Mouse (Mus musculus) forelimb bud, embryonic 11.5 days (tissue): Measurements from ENCODE around the gene Rapgefl1.
A peak's percentile ranks its signal among the peaks of the same experiment; 100 is the strongest.

Experiments used
- DNase-seq: peaks from one replicate; pipeline ENCODE4 v3.0.0-alpha.2; 2012; ENCODE audit warnings: low read depth, low spot score

Rapgefl1 gene

DNA sequence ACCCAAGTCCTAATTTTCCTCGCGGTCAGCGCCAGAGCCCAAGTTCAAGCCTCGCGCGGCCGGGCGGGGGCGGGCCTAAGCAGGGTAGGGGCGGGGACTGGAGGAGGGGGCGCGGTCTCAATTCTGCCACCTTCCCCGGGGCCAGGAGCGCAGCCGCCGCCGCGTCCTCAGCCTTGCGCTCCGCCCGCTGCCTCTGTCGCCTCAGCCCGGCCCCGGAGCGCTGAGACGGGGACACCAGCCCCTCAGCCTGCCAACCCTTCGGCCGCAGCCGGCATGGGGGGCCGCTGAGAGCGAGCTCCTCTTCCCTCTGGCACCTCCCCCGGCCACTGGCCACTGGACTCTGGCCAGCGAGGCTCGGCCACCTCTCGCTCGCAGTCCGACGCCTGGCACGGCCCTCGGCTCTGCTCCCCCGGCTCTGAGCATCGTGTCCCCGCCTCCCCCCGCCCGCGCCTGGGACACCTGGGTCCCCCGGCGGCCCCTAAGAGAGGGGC lies at the start of gene Rapgefl1:
Gene Rapgefl1 (plus strand): TSS at position 135 of the 491 bp plus-strand sequence.
- peak; percentile 66 for DNase-seq

DNA sequence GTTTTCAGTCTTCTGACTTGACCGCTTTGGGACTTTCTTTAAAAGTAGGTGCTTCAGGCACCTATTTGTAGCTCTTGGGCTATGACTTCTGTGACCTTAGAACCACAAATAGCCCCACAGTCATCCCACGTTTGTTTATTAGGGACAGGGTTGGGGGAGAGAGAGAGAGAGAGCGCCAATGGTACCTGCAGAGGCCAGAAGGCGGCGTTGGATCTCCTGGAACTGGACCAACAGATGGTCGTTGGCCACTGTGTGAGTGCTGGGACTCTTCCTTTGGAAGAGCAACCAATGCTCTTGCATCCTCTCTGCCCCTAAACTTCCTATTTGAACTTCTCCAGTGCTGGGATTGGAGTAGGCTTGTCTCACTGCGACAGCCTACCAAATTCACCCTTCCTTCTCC lies 49.4 kb upstream of the Rapgefl1 start:
- no peak for DNase-seq

DNA sequence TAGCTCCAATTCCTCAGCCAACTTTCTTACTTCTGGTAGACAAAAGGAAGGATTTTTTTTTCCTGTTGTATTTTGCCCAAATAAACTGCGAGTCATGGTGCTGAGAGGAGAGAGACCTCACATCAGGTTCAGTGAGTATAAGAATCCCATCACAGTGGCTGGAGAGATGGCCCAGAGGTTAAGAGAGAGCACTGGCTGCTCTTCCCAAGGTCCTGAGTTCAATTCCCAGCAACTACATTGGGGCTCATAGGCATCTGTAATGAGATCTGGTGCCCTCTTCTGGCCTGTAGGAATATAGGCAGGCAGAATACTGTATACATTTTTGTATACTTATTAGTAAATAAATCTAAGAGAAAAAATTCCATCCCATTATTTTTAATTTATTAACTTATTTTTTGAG lies 48.9 kb upstream of the Rapgefl1 start:
- DNase-seq: no peak

DNA sequence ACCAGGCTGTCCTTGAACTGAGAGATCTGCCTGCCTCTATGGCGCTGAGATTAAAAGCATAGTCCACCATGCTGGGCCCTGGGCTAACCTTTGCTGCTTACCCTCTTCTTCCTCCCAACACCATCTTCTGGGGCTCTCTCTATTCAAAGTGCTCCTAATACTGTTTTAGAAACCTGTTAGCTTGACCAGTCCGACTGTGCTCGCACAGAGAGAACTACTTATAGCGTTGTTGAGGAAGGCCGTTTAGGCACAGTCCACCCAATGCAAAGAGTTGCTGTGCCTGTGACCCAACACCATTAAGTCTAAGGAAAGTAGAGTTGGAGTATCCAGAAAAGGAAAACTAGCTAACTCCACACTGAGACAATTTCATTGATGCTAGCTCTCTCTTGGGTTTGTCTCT lies 48.4 kb upstream of the Rapgefl1 start:
- no peak for DNase-seq

DNA sequence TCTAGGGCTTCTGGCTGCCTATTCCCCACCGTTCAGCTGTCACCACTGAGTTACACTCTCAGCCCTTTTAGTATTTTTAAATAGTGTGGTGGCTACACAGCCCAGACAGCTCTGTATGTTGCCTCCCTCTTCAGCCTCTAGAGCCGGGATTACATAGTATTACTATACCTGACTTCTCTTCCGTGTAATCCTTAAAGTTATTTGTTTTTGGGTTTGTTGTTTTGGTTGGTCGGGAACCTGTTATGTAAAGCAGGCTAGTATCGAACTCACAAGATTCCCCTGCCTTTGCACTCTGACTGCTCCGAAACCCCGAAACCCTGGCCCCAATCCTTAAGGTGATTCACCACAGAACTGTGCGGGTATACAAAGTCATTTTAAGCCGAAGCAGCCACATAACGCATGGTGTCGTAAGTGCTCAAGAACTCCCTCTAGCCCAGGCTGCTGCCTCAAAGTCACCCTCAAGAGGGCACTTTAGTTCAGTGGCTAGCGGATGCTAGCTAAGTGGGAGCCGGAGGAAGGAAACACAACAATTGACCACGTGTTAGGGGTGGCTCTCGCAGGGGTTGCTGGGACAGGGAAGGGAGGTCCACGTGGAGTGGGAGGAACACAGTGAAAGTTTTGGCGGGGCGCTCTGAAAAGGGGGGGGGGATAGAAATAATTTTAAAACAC lies 47.9 kb upstream of the Rapgefl1 start:
- DNase-seq: peak; percentile 93

DNA sequence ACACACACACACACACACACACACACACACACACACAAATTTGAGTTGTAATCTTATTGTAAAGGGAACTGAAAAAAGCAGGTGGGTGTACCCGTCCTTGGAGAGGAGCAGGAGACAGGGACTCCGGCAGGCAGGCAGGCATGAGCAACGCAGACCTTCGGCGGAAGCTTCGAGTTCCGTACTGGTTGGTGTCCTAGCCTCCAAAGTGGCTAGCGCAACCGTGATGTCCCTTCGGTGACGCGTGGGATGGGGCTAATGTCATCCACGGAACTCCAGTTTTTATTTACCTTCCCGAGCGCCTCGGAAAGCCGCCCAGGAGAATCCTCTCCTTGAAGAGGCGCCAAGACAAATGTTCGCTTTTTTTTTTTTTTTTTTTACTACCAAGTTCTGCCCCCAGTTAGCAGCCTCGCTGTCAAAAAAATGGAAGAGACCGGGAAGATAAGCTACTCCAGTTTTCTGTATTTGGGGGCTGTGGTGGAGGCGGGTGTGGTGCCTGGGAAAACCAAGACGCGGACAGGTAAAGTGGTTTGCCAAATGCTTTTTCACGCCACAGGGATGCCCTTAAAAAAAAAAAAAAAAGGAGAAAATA lies 47.3 kb upstream of the Rapgefl1 start:
- no peak for DNase-seq

DNA sequence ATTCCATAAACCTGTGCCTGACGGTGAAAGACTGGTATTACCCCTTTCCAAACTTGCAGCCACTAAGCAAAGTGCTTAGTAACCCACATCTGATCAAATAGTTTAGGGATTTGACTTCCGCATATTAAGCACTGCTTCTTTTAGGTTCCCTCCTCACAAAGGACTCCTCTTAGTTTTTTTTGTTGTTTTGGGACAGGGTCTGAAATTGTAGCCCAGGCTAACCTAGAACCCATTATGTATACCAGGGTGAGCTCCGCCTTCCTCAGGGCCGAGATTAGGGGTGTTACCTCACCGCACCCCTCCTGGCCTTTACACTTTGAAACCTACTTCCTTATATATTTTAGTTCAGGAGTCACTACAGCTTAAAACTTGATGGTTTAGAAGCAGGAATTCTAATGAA lies 46.8 kb upstream of the Rapgefl1 start:
- DNase-seq: no peak

DNA sequence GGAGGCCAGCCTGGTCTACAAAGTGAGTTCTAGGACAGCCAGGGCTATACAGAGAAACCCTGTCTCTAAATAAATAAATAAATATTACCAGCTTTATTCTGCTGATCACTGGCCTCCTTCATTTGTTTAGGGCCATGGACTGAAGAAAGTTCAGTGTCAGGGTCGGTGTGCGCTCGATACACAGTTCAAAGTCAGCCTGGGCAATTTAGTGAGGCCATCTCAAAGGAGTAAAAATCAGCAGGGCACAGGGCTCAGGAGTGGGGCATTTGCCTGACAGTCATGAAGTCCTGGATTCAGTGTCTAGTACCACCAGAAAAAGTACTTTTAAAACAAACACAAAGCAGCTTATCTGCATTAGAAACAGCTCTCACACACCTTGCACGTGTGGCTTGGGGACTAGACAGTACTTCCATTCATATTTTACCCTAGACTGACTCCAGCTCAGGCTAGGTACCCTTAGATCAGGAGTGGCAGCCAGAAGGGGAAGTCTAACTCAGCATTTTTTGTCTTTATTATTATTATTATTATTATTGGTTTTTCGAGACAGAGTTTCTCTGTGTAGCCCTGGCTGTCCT lies 45.9 kb upstream of the Rapgefl1 start:
- no peak for DNase-seq

DNA sequence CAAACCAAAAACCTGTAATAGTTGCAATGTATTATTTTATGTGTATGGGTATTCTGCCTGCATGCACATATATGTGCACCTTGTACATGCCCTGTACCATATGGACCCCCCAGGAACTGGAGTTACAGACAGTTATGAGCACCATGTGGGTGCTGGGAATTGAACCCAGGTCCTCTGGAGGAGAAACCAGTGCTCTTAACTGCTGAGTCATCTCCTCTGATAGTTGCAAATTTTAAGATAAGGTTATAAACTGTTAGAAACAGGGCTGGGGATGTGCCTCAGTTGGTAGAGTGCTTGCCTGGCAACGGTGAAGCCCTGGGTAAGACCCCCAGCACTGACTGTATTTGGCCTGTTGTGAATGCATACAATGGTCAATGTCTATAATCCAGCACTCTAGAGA lies 45.1 kb upstream of the Rapgefl1 start:
- DNase-seq: no peak

DNA sequence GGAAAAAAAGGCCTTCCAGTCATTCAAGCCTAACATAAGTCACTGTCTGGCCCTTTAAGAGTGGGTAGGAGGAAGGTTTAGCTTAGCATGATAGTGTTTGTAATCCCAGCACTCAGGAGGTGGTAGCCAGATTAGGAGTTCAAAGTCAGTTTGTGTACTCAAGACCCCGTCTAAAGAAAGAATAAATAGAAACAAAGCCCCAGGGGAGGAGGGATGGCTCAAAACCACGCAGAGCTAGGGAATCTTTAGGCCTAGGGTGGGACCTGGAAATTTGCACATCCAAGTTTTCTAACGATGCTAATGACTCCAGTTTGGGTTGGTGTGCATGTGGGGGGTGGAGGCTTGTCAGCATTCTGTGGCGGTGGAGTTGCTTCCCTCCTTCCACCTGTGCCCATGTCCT lies 44.5 kb upstream of the Rapgefl1 start:
- DNase-seq: no peak

DNA sequence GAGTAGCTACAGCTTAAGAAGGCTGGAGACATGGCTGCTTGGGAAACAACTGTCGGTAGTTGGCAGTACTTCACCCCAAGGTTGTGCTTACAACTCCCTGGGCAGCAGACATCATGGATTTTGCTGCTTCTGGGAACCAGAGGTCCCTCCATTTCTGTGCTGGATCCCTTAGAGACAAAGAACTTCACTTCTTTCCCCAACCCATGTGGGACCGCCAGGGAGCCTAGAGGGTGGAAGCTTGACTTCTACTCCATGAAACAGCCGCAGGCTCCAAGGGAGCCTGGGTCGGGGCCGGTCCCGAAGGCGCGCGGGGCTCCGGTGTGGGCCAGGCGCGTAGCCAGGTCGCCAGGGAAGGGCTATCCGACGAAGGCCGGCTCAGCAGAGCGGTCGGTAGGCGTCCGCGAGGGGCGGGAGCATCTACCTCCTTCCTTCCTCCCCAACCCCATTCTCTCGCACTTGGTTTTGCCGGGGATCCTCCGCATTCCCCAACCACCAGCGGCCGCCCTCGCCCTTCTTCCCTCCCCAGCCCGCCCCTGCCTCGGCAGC lies 42.0 kb upstream of the Rapgefl1 start:
- DNase-seq: peak; percentile 61

DNA sequence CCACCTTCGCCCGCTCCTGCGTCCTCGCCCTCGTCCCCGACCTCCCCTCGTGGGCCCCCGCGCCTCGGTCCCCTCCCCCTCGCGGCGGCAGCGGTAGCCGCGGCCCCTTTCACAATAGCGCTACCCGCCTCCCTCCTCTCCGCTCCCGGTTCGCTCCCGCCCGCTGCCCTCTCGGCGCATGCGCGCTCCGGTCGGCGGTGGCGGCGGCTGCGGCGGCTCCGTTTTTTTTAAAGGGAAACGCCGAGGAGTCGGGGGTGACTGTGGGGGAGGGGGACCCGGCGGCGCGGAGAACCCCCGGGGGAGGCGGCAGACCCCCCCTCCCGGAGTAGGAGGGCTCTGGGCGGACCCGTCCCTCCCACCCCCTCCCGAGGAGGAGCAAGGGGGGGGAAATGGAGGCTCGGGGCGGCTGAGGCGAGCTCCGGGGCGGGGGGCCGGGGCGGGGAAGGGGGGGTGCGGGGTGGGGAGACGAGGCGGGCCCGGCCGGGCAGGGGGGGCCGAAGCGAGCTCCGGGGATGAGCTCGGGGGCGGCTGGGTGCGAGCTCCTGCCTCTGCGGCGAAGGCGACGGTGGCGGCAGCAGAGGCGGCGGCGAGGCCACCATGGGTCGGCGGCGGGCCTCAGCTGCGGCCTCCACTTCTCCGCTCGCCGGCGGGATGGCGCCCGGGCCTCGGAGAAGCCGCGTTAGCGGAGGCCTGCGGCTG lies 41.4 kb upstream of the Rapgefl1 start, which contains the start of gene Msl1:
Gene Msl1 (plus strand): TSS at position 502 of the 699 bp plus-strand sequence.
- peak; percentile 78 for DNase-seq

DNA sequence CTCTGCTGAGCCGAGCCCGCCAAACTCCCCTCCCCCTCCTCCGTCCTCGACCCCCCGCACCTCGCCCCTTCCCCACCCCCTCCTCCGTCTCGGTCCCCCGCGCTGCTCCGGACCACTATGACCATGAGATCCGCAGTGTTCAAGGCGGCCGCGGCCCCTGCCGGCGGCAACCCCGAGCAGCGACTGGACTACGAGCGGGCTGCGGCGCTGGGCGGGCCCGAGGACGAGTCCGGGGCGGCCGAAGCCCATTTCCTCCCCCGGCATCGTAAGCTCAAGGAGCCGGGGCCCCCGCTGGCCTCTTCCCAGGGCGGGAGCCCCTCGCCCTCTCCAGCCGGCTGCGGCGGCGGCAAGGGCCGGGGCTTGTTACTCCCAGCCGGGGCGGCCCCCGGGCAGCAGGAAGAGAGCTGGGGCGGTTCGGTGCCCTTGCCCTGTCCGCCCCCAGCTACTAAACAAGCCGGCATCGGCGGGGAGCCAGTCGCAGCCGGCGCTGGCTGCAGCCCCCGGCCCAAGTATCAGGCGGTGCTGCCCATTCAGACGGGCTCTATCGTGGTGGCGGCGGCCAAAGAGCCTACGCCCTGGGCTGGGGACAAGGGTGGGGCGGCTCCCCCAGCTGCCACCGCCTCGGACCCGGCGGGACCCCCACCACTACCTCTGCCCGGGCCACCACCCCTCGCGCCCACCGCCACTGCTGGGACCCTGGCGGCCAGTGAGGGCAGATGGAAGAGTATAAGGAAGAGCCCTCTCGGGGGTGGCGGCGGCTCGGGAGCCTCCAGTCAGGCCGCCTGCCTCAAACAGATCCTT lies 40.7 kb upstream of the Rapgefl1 start:
- no peak for DNase-seq

DNA sequence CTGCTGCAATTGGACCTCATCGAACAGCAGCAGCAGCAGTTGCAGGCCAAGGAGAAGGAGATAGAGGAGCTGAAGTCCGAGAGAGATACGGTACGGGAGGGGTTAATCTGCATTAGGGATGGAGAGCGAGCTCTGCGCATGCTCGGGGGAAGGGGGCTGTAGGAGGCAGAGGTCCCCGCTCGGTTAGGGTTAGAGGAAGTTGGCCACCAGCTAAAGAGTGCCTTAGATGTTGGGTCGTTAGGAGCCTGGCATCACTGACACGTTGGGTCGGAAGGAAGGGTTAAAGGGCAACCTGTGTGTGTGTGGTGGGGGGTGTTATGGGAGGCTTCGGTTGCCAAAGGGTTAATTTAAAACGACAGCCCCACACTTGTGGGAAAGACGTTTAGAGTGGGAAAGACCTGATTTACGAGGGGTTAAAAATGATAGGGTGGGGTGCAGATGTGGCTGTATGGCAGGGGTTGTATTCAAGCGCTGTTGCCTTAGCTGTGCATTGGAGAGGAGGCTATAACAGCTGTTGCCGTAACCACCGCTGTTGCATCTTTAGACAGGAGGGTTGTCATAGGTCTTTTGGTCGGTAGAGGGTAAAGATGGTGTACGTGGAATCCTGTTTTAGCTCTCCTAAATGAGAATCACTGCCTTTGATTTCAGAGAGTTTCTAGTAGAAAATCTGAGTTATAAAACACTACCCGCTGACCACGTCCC lies 39.9 kb upstream of the Rapgefl1 start:
- peak; percentile 78 for DNase-seq

DNA sequence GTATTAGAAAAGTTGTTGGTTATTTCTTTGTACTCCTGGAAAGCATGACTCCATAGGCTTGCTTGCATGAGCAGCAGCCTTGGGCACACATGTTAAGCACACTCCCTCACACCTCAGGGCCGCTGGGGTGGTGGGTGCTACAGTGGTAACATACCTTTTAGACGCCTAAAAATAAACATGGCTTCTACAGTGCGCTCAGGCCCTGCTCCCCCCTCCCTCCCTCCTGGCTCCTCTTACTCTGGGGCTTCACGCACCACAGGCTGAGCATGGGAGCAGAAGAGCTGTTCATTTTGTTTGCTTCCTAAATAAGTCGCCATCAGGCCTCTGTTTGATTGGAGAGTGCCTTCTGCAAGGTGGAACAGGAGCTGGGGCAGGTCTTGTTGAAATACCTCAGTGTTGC lies 39.3 kb upstream of the Rapgefl1 start:
- DNase-seq: no peak

DNA sequence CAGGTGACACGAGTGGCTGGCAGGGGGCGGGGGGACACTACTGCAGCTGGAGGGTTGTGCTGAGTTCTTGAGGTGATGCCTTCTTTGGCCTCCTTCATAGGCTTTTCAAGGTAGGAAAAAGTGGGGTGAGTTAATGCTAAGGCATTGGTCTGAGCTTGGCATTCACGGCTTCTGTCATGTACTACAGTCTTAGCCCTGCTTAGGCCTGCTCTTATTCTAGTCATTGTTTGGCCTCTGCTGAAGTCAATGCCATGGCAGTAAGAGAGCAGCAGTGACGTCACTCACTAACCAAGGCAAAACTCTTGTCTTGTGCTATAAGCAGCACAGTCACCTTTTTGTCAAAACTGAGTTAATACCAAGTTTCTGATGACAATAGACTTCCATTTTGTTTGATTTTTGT lies 38.7 kb upstream of the Rapgefl1 start:
- no peak for DNase-seq

DNA sequence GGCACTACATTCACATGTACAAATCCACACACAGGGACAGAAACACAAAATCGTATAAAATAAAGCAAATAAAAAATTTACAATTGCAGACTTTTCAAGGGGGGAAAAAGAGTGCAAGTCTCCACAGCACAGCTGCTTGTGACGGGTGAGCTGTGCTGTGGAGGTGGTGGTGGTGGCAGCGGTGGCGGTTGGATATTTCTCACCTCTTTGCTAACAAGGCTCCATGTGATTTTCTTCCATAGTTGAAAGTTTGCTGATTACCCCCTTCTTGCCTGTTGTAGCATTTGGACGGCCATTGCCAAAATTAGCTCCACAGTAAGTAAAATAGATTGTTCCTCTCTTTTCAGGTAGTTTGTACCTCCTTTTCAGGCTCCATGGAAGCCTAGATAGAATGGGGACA lies 32.0 kb upstream of the Rapgefl1 start, which contains the start of gene Casc3:
Gene Casc3 (plus strand): TSS at position 301 of the 400 bp plus-strand sequence.
- no peak for DNase-seq

DNA sequence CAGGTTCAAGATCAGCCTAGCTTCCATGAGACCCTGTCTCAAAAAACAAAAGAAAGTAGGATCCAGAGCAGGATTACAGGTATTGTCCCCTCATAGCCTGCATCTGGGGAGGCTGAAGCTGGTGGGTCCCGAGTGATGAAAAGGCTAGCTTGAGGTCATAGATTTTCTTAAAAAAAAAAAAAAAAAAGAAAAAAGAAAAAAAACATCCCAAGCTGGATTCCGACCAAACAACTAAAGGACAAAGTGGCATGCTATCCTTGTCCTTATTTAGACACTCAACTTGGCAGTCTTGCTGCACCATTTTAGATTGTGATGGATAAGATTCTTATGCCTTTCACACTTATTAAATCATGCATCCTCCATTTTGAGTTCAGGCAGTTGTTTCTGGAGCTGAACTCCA lies 28.2 kb upstream of the Rapgefl1 start:
- no peak for DNase-seq

DNA sequence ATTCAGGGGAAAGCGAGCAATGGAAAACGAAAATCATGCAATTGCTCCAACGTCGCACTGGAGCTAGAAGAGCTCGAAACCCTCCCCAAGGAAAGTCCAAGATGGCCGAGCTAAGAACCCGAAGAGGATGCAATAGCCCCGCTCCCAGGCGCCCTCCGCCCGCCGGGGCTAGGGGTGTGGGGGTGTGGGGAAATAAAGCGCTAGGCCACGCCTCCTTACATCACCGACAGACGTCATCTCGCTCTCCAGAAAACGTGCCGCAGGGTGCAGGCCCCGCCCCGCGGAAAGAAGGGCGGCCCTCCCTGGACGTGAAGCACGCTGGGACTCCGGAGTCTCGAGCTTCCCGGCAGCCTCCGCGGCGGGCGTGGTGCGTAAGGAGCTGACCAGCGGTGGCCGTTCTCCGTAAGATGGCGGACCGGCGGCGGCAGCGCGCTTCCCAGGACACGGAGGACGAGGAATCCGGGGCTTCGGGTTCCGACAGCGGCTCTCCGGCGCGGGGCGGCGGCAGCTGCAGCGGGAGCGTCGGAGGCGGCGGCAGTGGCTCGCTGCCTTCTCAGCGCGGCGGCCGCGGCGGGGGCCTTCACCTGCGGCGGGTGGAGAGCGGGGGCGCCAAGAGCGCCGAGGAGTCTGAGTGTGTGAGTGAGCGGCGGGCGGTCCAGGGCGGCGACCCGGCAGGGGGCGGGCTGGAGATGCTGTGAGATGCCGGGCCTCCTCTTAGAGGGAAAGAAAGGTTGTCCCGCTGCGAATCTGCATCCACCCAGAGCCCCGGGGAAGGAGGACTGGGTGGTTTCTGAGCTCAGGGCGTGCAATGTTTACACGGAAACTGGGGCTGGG lies 26.9 kb upstream of the Rapgefl1 start:
- peak; percentile 99 for DNase-seq

DNA sequence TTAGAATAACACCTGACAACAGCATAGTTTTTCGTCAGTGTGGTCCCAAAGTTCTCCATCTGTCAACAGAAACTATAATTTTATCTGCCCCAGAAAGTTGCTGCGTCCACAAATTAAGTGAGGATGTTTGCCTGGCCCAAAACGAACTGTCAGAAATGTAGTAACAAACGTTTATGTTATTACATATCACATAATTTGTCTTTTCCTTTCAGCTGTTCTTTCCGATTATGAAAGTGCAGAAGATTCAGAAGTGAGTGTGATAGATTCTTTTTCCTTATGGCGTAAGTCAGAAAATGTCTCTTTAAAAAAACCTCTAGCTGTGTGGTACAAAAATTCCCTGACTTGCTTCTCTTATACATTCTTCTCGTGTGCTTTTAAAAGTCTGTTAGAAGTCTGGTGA lies 25.9 kb upstream of the Rapgefl1 start:
- no peak for DNase-seq
